Mouse (Mus musculus) left cerebral cortex, postnatal 36 days (tissue): ENCODE measurements around the gene Tmem150c. TPM values are rescaled to one million over a fixed set of nuclear protein-coding genes. Genes with fewer than 3 reads are reported as not detected.

Experiments used
- DNase-seq, 2 experiments: peaks; one replicate each; pipeline ENCODE4 v3.0.0; 2021 to 2022; ENCODE audit warnings: low spot score in 2 of 2, mixed read lengths in 1 of 2
- intact Hi-C: fragments of 180-260 bp; cut with DNase I; formaldehyde crosslinking; loops from one replicate; pipeline ENCODE4 v1.15.1; 2025
- total RNA-seq, 2 experiments: library from RNA; stranded (reverse); gene quantifications; 2 replicates each; pipeline ENCODE4 v1.2.3; 2021

Tmem150c gene
- total RNA-seq, 2 experiments from 2014 or later = 37.6 to 43.7 TPM

GRCm38 (mm10) chr5:100113403-100113802, 46.2 kb downstream of the Tmem150c start:
- intact Hi-C loops = no loop called here
- DNase-seq = no peak

GRCm38 (mm10) chr5:100110581-100110980, 49.0 kb downstream of the Tmem150c start:
- DNase-seq = no peak
- intact Hi-C loops = no loop called here

- peak in 1 of 2 experiments; percentile 22 for DNase-seq
- intact Hi-C loops = no loop called here
These were observed 49.9 kb downstream of the Tmem150c start for GRCm38 (mm10) chr5:100109543-100110282.

GRCm38 (mm10) chr5:100108866-100109265, 50.7 kb downstream of the Tmem150c start:
- DNase-seq = peak; percentile 51 to 70
- intact Hi-C loops = no loop called here

GRCm38 (mm10) chr5:100102395-100102794, 57.2 kb downstream of the Tmem150c start:
- intact Hi-C loops = no loop called here
- no peak for DNase-seq

- intact Hi-C loops = no loop called here
- no peak for DNase-seq
These were observed 61.6 kb downstream of the Tmem150c start for GRCm38 (mm10) chr5:100097967-100098366.

- intact Hi-C loops = no loop called here
- no peak for DNase-seq
These were observed 62.7 kb downstream of the Tmem150c start for GRCm38 (mm10) chr5:100096955-100097354.

GRCm38 (mm10) chr5:100091602-100092001, 68.0 kb downstream of the Tmem150c start:
- intact Hi-C loops = loop anchor here (5.0 kb wide), 1 partner anchor 66 kb away; the partner anchor contains the start of gene Tmem150c
- no peak for DNase-seq

- DNase-seq = no peak
- intact Hi-C loops = loop anchor here (5.0 kb wide), 1 partner anchor 66 kb away; the partner anchor contains the start of gene Tmem150c
These were observed 68.4 kb downstream of the Tmem150c start for GRCm38 (mm10) chr5:100091263-100091594.

GRCm38 (mm10) chr5:100090515-100091262, 68.9 kb downstream of the Tmem150c start:
- intact Hi-C loops = loop anchor here (5.0 kb wide), 1 partner anchor 67 kb away; the partner anchor contains the start of gene Tmem150c
- DNase-seq = no peak

GRCm38 (mm10) chr5:100085097-100085496, 74.5 kb downstream of the Tmem150c start:
- intact Hi-C loops = no loop called here
- no peak for DNase-seq

GRCm38 (mm10) chr5:100083953-100084562, 75.5 kb downstream of the Tmem150c start:
- intact Hi-C loops = no loop called here
- no peak for DNase-seq

- no peak for DNase-seq
- intact Hi-C loops = no loop called here
These were observed 77.6 kb downstream of the Tmem150c start for GRCm38 (mm10) chr5:100082006-100082405.

- no peak for DNase-seq
- intact Hi-C loops = no loop called here
These were observed 79.7 kb downstream of the Tmem150c start for GRCm38 (mm10) chr5:100079931-100080275.

GRCm38 (mm10) chr5:100079040-100079930, 80.3 kb downstream of the Tmem150c start:
- DNase-seq = peak; percentile 39 to 43
- intact Hi-C loops = no loop called here

- intact Hi-C loops = loop anchor here (2.0 to 5.0 kb wide), 3 partner anchors 166 to 248 kb away; no protein-coding TSS in a partner anchor
- DNase-seq = no peak
These were observed 85.0 kb downstream of the Tmem150c start for GRCm38 (mm10) chr5:100074571-100074970.

- intact Hi-C loops = loop anchor here (5.0 kb wide), 2 partner anchors 225 to 250 kb away; no protein-coding TSS in a partner anchor
- DNase-seq = no peak
These were observed 87.1 kb downstream of the Tmem150c start for GRCm38 (mm10) chr5:100072557-100072956.

GRCm38 (mm10) chr5:100071541-100071940, 88.1 kb downstream of the Tmem150c start:
- intact Hi-C loops = loop anchor here (5.0 kb wide), 2 partner anchors 226 to 251 kb away; no protein-coding TSS in a partner anchor
- no peak for DNase-seq

- intact Hi-C loops = loop anchor here (5.0 kb wide), 2 partner anchors 227 to 252 kb away; no protein-coding TSS in a partner anchor
- peak; percentile 80 to 82 for DNase-seq
These were observed 89.4 kb downstream of the Tmem150c start for GRCm38 (mm10) chr5:100070255-100070654.
